Mouse (Mus musculus): Measurements from ENCODE around the gene Pabpc1l.

Gene Pabpc1l

DNA sequence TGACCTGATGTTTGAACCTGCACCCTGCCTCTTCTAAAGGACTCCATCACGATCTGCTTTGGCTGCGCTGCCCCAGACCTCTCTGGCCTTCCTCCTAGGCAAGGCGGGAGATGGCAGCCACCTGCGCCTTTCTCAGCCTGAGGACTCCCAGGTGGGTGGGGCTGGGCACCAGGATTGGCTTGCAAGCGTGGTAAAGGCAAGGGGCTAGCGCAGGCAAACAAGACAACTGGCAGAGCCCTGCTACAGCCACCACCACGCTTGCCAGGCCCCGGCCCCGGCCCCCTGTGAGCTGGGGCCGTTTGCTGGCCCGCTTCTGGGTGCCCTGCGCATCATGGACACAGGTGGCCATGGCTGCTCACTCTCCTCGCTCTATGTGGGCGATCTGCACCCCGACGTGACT, at the start of gene Pabpc1l:
TSS of gene Pabpc1l (plus strand) at position 301 of the 400 bp plus-strand sequence.
- DNase-seq, result no peak

- DNase-seq, result no peak
Observed at GRCm38 (mm10) chr2:163976448-163976847, 48.8 kb upstream of the Pabpc1l start.

GRCm38 (mm10) chr2:163987233-163987632, 38.0 kb upstream of the Pabpc1l start:
- no peak for DNase-seq

DNA sequence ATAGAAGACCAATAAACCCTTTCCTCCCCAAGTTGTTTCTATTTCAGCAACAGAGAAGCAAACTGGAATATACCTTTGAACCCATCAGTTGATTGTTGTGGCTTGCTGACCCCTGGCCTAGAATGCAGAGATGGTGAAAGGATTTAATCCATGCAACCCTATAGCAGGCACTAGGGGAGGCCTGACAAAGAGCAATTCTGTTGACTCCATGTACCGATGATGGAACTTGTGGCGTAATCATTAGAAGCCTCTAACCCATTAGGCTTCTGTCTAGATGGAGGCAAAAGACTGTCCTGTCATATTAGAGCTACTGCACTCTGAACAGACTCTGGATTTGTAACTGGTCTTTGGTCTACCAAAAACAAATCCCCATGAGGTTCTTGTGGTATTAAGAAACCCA, 32.4 kb upstream of the Pabpc1l start:
- no peak for DNase-seq

DNA sequence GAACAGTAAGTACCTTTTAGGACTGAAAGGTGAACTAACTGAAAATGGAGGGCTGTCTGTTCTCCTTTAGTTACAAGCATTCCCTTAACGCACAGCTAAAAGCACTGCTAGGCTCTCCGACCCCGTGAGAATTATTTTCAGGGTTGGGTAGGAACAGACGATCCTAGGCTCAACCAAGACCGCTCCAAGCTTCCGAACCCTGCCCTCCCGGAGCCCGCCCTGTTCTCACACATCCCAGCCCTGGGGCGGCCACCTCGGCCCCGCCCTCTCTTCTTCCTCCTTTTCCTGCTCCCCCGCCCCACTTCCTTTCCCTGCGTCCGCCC, 30.6 kb upstream of the Pabpc1l start, which contains the start of gene Ywhab:
TSS of gene Ywhab (plus strand) at position 307 of the 323 bp plus-strand sequence.
- no peak for DNase-seq

GRCm38 (mm10) chr2:163994977-163995862, 30.0 kb upstream of the Pabpc1l start:
- DNase-seq, result peak; percentile 96

- DNase-seq, result no peak
Observed at GRCm38 (mm10) chr2:163996275-163996674, 29.0 kb upstream of the Pabpc1l start.

GRCm38 (mm10) chr2:163996899-163997298, 28.4 kb upstream of the Pabpc1l start:
- no peak for DNase-seq

DNA sequence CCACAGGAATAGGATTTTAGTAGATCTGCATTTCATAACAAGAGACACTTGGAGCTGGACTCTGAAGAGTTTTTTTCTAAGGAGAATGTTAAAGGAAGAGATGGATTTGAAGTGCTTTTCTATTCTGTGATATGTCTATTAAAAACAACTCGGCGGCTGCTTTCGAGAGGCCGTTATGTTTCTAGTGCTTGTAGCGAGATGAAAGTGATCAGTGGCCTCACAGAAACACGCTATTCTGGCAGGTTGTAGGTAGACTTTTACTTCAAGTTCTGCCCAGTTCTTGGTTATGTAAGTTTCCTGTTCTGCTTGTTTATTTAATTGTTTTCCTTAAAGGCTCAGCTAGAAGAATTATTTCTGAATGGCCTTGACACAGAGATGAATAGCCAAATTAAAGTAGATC, 26.3 kb upstream of the Pabpc1l start:
- no peak for DNase-seq

GRCm38 (mm10) chr2:164002637-164003036, 22.6 kb upstream of the Pabpc1l start:
- no peak for DNase-seq

- no peak for DNase-seq
Observed at GRCm38 (mm10) chr2:164004503-164004902, 20.7 kb upstream of the Pabpc1l start.

DNA sequence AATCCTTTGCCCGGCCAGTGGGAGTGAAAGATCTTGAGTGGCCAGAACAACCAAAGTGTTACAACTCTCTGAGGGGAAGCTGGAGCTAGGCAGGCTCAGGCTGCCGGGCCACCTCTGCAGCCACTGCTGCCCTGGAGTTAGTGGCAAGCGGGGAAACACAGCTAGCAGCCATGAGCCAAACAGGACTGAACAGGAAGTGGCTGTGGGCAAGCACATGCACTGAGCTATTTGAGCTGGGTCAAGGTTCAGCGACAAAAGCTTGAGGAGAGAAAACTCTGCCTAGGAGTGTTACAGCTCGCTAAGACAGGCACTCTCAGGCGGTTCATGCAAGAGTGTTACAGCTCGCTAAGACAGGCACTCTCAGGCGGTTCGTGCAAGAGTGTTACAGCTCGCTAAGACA, 18.3 kb upstream of the Pabpc1l start:
- no peak for DNase-seq

DNA sequence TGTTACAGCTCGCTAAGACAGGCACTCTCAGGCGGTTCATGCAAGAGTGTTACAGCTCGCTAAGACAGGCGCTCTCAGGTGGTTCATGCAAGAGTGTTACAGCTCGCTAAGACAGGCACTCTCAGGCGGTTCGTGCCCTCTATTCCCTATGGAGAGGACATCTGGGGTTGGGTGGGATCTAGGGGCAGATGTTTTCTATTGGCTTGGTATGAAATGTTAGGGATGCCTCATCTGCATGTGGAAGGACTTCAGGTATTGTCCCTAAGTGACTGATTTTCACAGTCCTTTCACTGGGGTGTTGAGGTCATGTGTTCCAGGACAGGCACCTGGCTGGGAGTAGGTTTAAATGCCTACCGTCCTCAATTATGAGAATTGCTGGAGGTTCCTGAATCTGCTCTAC, 17.7 kb upstream of the Pabpc1l start:
- DNase-seq, result no peak

GRCm38 (mm10) chr2:164007987-164008545, 17.2 kb upstream of the Pabpc1l start:
- no peak for DNase-seq

GRCm38 (mm10) chr2:164009227-164009626, 16.0 kb upstream of the Pabpc1l start:
- no peak for DNase-seq

GRCm38 (mm10) chr2:164010496-164010895, 14.8 kb upstream of the Pabpc1l start:
- no peak for DNase-seq

GRCm38 (mm10) chr2:164010944-164011343, 14.3 kb upstream of the Pabpc1l start:
- DNase-seq, result no peak

- DNase-seq, result no peak
Observed at GRCm38 (mm10) chr2:164015304-164015703, 9.9 kb upstream of the Pabpc1l start.

- DNase-seq, result no peak
Observed at GRCm38 (mm10) chr2:164018910-164019309, 6.3 kb upstream of the Pabpc1l start.

- no peak for DNase-seq
Observed at GRCm38 (mm10) chr2:164019943-164020342, 5.3 kb upstream of the Pabpc1l start.

DNA sequence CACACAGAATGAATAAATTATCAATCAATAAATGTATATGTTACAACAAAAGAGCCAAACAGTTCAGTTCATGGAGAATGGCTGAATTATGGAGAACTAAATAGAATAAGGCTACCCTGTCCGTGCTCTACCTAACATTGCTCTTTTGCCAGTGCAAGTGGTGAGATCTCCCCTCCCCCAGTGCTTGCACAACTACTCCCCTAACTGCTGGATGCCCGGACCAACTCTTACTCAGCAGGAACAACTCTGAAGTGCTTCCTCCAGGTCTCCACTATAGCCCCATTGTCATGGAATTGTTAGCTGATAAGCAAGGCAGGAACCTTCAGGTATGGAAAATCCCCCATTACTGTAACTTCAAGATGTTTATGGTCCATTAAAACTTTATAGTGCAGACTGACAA, 3.1 kb upstream of the Pabpc1l start:
- DNase-seq, result no peak

DNA sequence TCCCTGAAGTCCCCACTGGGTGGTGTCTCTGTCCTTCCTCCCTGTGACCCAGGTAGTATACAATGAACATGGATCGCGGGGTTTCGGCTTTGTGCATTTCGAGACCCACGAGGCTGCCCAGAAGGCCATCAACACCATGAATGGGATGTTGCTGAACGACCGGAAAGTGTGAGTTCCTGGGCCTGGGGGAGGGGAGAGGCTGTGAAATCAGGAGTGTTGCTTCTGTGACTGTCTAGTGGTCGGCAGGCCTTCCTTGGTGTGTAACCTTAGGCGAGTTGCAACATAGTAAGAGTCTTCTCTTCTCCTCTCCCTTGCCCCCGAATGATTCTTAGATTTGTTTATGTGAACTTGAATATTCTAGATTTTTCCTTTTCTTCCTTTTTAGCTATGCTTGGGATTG, 5.9 kb downstream of the Pabpc1l start:
- no peak for DNase-seq

DNA sequence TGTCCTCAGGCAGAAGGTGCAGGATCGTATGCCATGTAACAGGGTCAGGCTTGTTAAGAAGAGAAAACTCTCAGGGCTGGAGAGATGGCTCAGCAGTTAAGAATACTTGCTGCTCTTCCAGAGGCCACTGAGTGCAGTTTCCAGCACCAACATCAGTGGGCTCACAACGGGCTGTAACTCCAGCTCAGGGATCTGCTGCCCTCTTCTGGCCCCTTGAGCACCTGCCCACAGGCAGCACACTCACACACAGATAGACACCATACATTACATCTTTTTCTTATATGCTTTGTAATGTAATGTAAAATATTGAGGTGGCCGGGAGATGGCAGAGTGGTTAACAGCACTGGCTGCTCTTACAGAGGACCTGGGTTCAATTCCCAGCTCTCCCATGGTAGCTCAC, 7.7 kb downstream of the Pabpc1l start:
- no peak for DNase-seq

GRCm38 (mm10) chr2:164036520-164037019, 11.3 kb downstream of the Pabpc1l start:
- DNase-seq, result no peak

Measured in cerebellum, adult 11-12 months (tissue).